Mouse (Mus musculus) heart, embryonic 12.5 days (tissue): ENCODE measurements around the gene Ppp1r1c. TPM values are rescaled to one million over a fixed set of nuclear protein-coding genes. Genes with fewer than 3 reads are reported as not detected.

ENCODE experiments used
- ATAC-seq: fragments of 200-750 bp; cut with Nextera tagmentation; 2 replicates; pipeline ENCODE4 v1.8.0; 2017; ENCODE audit warnings: moderate TSS enrichment, moderate library complexity; ENCODE audit not compliant: insufficient number of reproducible peaks, low FRiP score
- H3K27ac ChIP-seq: fragments of 300-500 bp; sonication (generic); 2 replicates; pipeline ENCODE4 v1.5.1; 2016; ENCODE audit warnings: mild to moderate bottlenecking, moderate library complexity; ENCODE audit not compliant: poor library complexity, severe bottlenecking
- H3K27me3 ChIP-seq: fragments of 300-500 bp; sonication (generic); replicated peaks from 2 replicates; pipeline ENCODE4 v1.6.1; 2016; ENCODE audit warnings: mild to moderate bottlenecking, moderate library complexity
- H3K36me3 ChIP-seq: fragments of 300-500 bp; sonication (generic); 2 replicates; pipeline ENCODE4 v1.6.1; 2016; ENCODE audit warnings: mild to moderate bottlenecking, moderate library complexity
- H3K4me1 ChIP-seq: fragments of 300-500 bp; sonication (generic); replicated peaks from 2 replicates; pipeline ENCODE4 v1.6.1; 2016; ENCODE audit warnings: mild to moderate bottlenecking
- H3K4me2 ChIP-seq: fragments of 300-500 bp; sonication (generic); 2 replicates; pipeline ENCODE4 v1.6.1; 2016; ENCODE audit warnings: mild to moderate bottlenecking, moderate library complexity
- H3K4me3 ChIP-seq: fragments of 300-500 bp; sonication (generic); 2 replicates; pipeline ENCODE4 v1.5.1; 2016; ENCODE audit warnings: mild to moderate bottlenecking
- H3K9ac ChIP-seq: fragments of 300-500 bp; sonication (generic); 2 replicates; pipeline ENCODE4 v1.6.1; 2016; ENCODE audit warnings: mild to moderate bottlenecking, moderate library complexity
- H3K9me3 ChIP-seq: fragments of 300-500 bp; sonication (generic); replicated peaks from 2 replicates; pipeline ENCODE4 v1.6.1; 2016; ENCODE audit warnings: mild to moderate bottlenecking, moderate library complexity
- whole genome bisulfite sequencing: fragments of 180-500 bp; shearing (Covaris S2); methylation state at CpG from one replicate; pipeline ENCODE4 v1.1.7; 2016; 5-methylcytosine and 5-hydroxymethylcytosine counted together
- polyA plus RNA-seq: library from polyadenylated mRNA; unstranded; fragments of >200 nt; fragmentation: Nextera tagmentation; extraction: Ambion mirVana; gene quantifications from 2 replicates; pipeline ENCODE4 v1.2.1, GENCODE M21; 2016

The Ppp1r1c gene
- polyA plus RNA-seq, result 0.22 TPM in 1 of 2 replicates, not detected in the other

DNA sequence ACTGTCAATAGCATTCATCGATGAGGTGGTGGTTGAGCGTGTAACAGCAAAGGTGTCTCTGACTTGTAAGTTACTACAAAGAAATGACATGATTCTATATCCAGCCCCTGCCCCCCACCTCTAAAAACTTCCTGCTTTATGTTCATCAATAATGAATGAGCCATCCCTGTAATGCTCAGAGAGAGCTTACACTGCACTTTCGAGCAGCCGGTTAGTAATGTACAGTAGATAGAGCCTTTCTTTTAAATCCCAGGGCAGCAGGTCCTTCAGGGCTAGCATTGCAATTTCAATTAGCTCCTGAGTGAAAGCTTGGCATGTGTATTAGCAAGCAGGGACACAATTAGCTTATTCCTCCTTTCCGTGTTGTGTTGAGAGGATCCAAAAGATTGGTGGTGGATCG, at the start of gene Ppp1r1c:
Ppp1r1c (plus strand) TSS at position 206 of the 400 bp plus-strand sequence.
- Histone ChIP-seq H3K9ac (no peak within 1 kb of the TSS), H3K27me3 (no peaks in the 10 kb centered on the region), H3K36me3 (no peaks in the 10 kb centered on the region), H3K4me2 (no peak within 1 kb of the TSS), H3K4me3 (no peak within 1 kb of the TSS), H3K9me3 (no peaks in the 10 kb centered on the region), H3K4me1 (peaks cover 10% of the 10 kb centered on the region), H3K27ac (no peak within 1 kb of the TSS)
- no peak for ATAC-seq
- WGBS, result 86% methylated on average over 6 of the region's 6 CpGs

DNA sequence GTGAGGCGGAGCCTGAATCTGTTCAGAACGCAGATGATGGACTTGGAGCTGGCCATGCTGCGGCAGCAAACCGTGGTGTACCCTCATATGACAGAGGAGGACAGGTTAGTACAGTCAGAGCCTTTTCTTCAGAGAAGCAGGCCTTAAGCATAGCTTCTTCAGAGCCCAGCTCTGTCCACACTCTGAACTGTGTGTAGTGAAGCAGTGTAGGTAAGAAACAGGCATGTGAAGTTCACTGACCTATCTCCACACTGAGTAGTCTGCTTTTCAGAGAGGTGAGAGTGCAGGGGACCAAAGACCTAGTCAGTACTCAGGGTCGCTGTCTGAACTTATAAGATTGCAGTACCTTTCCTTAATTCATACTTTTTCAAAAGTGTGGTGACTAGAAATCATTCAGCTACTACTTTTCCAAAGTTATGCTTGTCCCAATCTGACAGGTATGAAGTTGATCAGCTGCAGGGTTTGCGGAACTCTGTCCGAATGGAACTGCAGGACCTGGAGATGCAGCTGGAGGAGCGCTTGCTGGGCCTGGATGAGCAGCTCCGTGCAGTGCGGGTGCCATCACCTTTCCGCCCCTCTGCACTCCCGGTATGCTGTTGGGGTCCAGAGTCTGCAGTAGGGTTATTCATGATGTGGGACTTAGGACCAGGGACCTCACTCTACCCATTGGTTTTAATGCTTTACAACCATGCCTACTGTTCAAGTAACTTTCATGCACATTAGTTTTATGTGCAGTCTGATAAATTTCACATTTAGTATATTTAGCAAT, 47.0 kb upstream of the Ppp1r1c start:
- Histone ChIP-seq H3K9me3 (no peaks in the 10 kb centered on the region), H3K27ac (no peak overlapping the region), H3K4me1 (no peaks in the 10 kb centered on the region), H3K4me3 (no peak overlapping the region), H3K36me3 (peaks cover 75% of the 10 kb centered on the region), H3K4me2 (no peak overlapping the region), H3K9ac (no peak overlapping the region), H3K27me3 (no peaks in the 10 kb centered on the region)
- 93% methylated on average over 12 of the region's 12 CpGs for WGBS
- ATAC-seq, result no peak

DNA sequence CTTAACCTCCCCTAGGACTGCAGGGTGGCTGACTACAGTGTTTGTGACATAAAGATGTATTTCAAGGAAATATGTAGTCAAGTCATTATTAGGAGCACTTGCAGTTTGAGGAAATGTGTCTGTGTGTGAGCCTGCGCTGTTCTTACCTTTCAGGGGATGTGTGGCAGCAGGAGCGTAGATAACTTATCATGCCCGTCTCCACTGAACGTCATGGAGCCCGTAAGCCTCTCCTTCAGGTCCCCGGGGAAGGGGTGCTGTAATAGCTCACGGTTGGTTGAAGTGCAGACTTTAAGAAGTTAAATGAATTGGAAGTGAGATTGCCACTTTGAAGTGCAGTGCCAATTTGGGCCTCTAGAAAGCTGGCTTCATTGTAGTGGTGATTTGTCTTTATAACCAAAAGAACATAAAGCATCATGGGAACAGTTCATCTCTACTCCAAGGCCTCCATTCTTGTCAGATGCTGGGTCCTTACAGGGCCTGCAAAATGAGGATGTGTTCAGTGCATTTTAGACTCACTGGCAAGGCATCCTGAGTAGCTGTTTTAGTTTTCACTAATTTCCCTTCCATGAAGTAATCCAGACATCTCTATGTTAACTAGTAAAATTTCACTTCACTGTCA, 46.0 kb upstream of the Ppp1r1c start:
- no peak for ATAC-seq
- peaks cover 74% of the 10 kb centered on the region for H3K36me3 ChIP-seq
- H3K4me1 ChIP-seq, result no peaks in the 10 kb centered on the region
- no peaks in the 10 kb centered on the region for H3K27me3 ChIP-seq
- H3K9me3 ChIP-seq, result no peaks in the 10 kb centered on the region
- WGBS, result 37% methylated on average over 7 of the region's 7 CpGs
- H3K9ac ChIP-seq, result no peak overlapping the region
- no peak overlapping the region for H3K4me3 ChIP-seq
- no peak overlapping the region for H3K4me2 ChIP-seq
- H3K27ac ChIP-seq, result no peak overlapping the region

DNA sequence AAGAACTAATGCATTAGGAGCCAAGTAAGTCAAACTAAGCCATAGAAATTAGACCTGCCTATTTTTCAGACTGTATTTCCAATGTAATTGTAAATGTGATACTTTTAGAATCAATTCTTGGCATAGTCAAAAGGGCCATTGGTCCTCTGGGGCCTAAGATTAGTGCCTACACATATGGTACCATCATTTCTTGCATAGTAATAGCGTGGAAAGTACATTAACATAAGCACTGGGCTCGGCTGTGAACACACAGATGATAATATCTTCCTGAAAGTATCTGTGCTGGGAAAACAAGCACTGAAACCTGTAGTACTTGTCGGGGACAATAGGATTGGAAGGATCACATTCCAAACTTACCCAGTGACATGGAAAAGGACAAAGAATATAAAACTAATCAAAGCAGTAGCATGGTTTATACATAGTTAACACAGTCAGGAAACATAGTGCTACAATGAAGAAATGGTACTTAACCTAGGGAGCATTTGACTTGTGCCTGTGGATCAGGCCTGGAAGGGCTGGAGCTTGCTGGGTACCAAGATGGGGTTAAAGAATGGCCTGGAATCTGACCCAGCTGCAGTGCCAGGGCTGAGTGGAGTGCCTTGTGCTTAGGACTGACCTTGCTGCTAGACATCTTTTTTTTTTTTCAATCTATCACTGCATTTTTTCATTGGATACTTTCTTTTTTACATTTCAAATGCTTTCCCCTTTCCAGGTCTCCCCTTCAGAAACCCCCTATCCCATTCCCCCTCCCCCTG, 42.9 kb upstream of the Ppp1r1c start:
- WGBS, result 82% methylated on average over 3 of the region's 3 CpGs
- H3K9ac ChIP-seq, result no peak overlapping the region
- no peaks in the 10 kb centered on the region for H3K9me3 ChIP-seq
- no peak overlapping the region for H3K27ac ChIP-seq
- peaks cover 53% of the 10 kb centered on the region for H3K36me3 ChIP-seq
- no peak overlapping the region for H3K4me2 ChIP-seq
- no peaks in the 10 kb centered on the region for H3K27me3 ChIP-seq
- no peak for ATAC-seq
- H3K4me1 ChIP-seq, result no peaks in the 10 kb centered on the region
- no peak overlapping the region for H3K4me3 ChIP-seq

DNA sequence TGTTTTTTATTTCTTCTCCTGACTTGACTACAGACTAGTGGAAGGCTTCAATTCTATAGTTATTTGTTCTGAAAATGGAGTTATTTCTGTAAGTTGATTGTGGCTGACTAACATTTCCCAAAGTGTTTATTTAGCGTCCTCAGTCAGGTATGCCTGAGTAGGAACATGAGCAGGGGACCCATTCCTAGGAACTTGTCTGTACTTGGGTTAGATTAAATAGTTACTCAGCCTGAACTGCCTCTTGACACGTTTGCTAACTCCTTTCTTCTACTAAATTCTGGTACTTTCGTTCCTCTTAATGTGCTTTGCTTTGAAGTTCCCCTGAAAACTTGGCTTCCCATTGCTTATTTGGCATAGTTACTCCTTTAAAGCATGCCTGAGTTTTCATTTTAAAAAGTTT, 42.1 kb upstream of the Ppp1r1c start:
- Histone ChIP-seq H3K4me3 (no peak overlapping the region), H3K27ac (no peak overlapping the region), H3K27me3 (no peaks in the 10 kb centered on the region), H3K4me2 (no peak overlapping the region), H3K9ac (no peak overlapping the region), H3K36me3 (peaks cover 50% of the 10 kb centered on the region), H3K9me3 (no peaks in the 10 kb centered on the region), H3K4me1 (no peaks in the 10 kb centered on the region)
- no peak for ATAC-seq
- WGBS, result 76% methylated on average over 3 of the region's 3 CpGs

DNA sequence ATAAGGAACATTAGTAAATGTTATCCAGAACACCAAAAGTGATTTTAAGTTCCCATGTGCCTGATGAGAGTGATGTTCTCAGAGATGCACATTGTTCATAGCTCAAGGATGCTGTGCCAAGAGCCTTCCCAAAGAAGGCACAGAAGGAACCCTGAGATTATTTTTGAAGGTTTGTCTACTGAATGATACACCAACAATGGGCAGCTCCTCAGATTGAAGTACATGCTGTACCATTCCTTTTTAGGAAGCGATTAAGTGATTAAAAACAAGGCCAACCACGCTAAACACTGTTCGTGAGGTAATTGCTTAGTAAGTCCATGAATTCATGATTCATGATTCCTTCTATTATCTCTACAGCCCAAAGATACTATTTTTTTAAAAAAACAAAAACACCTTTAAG, 32.3 kb upstream of the Ppp1r1c start:
- Histone ChIP-seq H3K4me3 (no peak overlapping the region), H3K4me2 (no peak overlapping the region), H3K36me3 (peaks cover 32% of the 10 kb centered on the region), H3K9me3 (no peaks in the 10 kb centered on the region), H3K27me3 (no peaks in the 10 kb centered on the region), H3K27ac (no peak overlapping the region), H3K4me1 (no peaks in the 10 kb centered on the region), H3K9ac (no peak overlapping the region)
- ATAC-seq, result no peak
- WGBS, result 87% methylated on average over 3 of the region's 3 CpGs

DNA sequence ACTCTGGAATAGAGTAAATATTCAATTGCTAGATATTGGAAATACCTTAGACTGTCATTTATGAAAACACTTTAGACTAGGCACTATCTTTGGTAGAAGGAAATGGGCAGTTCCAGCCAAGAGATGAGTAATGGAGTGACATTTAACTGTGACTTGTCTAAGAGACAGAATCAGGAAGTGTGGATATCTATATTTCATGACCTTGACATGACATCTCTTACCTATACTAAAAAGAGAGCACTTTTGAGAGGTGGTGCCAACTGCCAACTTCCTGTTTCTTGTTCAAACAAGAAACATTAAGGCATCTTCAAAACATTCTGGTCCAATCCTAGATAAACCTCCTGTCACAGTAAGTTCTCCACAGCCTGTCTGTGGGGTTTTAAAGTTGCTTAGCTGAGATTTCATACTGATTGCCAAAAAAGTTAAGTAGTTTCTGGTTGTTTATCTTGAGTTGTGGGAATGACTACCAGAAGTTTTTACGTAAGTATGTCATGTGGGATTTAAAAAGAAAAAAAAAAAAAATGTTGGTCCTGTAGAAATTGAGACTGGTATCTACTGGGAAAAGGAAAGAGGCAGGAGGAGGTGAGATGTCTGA, 29.8 kb upstream of the Ppp1r1c start:
- 63% methylated on average over 1 of the region's 1 CpGs for WGBS
- Histone ChIP-seq H3K4me3 (no peak overlapping the region), H3K36me3 (peaks cover 21% of the 10 kb centered on the region), H3K27me3 (no peaks in the 10 kb centered on the region), H3K4me1 (no peaks in the 10 kb centered on the region), H3K9me3 (no peaks in the 10 kb centered on the region), H3K27ac (no peak overlapping the region), H3K4me2 (no peak overlapping the region), H3K9ac (no peak overlapping the region)
- no peak for ATAC-seq

DNA sequence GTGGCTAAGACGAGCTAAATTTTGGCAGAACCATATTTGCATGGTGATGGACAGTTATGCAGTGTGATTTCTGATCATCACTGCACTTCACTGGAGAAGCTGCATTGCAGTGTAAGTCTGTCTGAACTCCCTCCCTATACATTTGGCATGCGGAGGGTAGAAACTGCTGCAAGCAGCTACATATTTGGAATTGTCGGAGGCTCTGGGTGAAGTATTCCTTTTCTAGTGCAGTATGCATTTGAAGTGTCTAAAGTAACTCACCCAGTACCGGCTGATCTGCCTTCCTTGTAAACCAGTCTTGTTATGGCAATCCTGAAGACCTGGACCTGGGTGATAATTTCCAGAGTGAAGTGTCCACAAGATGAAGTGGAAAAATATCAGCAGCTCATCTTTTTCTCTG, 25.9 kb upstream of the Ppp1r1c start:
- 58% methylated on average over 4 of the region's 4 CpGs for WGBS
- Histone ChIP-seq H3K36me3 (0 out of 2 replicates have a peak, but pooled peaks cover 3% of the 10 kb centered on the region), H3K4me2 (no peak overlapping the region), H3K4me1 (no peaks in the 10 kb centered on the region), H3K27ac (no peak overlapping the region), H3K27me3 (no peaks in the 10 kb centered on the region), H3K9me3 (no peaks in the 10 kb centered on the region), H3K9ac (no peak overlapping the region), H3K4me3 (no peak overlapping the region)
- ATAC-seq, result no peak

DNA sequence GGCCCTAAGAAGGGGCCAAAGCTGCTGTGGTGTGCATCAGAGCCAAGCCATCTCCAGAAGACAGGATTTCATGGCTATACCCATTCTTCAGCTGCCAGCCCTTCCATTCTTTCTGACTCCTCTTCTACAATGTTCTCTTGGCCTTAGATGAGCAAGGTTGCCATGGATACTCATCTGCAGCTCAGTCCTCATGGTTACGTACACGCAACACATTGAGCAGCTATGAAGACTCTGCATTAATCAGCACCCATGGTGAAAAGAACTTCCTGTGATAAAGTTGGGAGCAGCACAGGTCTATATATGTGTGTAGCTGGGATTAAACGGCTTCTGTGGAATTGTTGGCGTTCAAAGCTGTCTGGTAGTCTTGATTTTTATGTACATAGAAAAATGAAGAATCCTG, 24.3 kb upstream of the Ppp1r1c start:
- Histone ChIP-seq H3K4me3 (no peak overlapping the region), H3K9ac (no peak overlapping the region), H3K4me1 (no peaks in the 10 kb centered on the region), H3K27me3 (no peaks in the 10 kb centered on the region), H3K4me2 (no peak overlapping the region), H3K27ac (no peak overlapping the region), H3K36me3 (0 out of 2 replicates have a peak, but pooled peaks cover 3% of the 10 kb centered on the region), H3K9me3 (no peaks in the 10 kb centered on the region)
- ATAC-seq, result no peak
- WGBS, result 81% methylated on average over 4 of the region's 4 CpGs

DNA sequence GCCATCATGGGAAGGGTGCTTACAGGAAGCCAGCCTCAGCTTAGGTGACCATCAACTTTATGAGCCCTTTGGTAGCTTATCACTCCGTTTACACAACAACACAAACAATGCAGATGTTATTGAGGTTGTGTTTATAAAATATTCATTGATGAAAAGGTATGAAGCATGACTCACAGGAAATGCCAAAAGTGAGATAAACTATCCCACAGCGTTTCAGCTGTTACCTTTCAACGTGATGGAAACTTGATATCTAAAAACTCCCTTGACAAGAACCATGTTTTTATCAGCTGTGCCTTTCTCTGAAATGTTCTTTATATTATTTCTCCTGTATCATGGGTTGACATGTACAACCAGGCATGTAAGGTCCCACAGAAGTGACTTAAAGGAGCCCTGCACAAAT, 16.7 kb upstream of the Ppp1r1c start:
- no peaks in the 10 kb centered on the region for H3K36me3 ChIP-seq
- WGBS, result 44% methylated on average over 3 of the region's 3 CpGs
- H3K4me1 ChIP-seq, result no peaks in the 10 kb centered on the region
- no peak overlapping the region for H3K9ac ChIP-seq
- no peak overlapping the region for H3K27ac ChIP-seq
- no peak overlapping the region for H3K4me3 ChIP-seq
- no peaks in the 10 kb centered on the region for H3K9me3 ChIP-seq
- no peaks in the 10 kb centered on the region for H3K27me3 ChIP-seq
- no peak overlapping the region for H3K4me2 ChIP-seq
- ATAC-seq, result no peak

DNA sequence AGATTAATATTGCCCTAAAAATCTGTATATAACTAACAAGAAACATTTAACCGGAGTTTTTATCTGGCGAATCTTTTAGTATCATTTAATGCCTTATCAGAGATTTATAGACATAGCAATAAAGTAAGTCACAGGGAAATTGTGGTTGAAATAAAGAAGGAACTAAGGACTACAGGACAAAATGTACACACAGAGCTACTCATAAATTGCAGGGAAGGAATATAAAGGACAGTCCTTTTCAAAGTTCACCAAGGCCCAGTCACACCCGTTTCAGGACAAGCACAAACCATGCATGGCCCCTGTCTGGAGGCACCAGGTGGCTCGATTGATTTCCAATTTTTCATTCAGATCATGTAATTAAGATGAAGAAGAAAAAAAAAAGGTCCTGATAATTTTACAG, 12.4 kb upstream of the Ppp1r1c start:
- no peak overlapping the region for H3K27ac ChIP-seq
- H3K9me3 ChIP-seq, result no peaks in the 10 kb centered on the region
- H3K4me3 ChIP-seq, result no peak overlapping the region
- H3K9ac ChIP-seq, result no peak overlapping the region
- no peak overlapping the region for H3K4me2 ChIP-seq
- ATAC-seq, result no peak
- no peaks in the 10 kb centered on the region for H3K36me3 ChIP-seq
- H3K27me3 ChIP-seq, result no peaks in the 10 kb centered on the region
- 0 out of 2 replicates have a peak, but pooled peaks cover 3% of the 10 kb centered on the region for H3K4me1 ChIP-seq
- 92% methylated on average over 4 of the region's 4 CpGs for WGBS
